In the genomic region with DNA sequence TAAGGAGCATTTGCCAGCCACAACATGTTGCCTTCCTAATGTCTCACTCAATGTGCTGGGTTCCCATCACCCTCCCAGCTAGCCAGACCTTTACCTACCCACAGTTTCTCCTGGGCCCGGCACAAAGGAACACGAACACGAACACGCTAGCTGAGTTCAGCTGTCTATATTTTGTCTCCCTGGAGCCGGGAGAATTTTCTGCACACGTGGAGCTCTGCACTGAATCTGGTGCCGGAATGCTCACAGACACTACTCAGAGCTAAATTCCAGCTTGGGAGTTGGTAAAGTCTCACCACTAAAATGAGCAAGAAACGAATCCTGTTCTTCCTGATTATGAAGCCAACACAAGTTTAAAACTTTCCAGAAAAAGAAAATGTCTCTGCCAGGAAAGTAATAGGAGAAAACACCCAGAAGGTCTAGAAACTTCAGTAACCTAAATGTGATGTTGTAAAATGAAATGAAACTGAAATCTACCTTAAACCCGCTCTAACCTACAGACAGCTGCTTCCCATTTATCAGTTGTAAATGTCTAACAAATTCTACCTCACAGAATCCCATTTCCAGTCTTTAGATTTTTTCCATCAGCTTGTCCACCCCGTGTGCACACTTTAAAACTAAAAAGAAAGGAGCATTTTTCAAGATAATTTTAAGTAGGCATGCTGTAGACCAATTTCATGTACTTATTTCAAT, we compare ENCODE assay signal across 11 mouse cellular contexts. TPM values are rescaled to one million over a fixed set of nuclear protein-coding genes. Genes with fewer than 3 reads are reported as not detected.
A peak's percentile ranks its signal among the peaks of the same experiment; 100 is the strongest.
DNase-seq lines count a peak whose midpoint lies in the region; ATAC-seq and TF ChIP-seq lines count a peak whose summit lies in the region.
"Had no signal": no experiment of that assay in that cellular context is flagged by ENCODE, and none has a peak within 500 bp of the region (broad histone marks: within the 10 kb centered on the region; RNA-seq: fewer than 3 reads in every experiment).

No protein-coding gene starts in this region.

- H3K27me3 ChIP-seq in forebrain, postnatal 0 days (ENCODE audit: insufficient read depth, low read length) = no peaks in the 10 kb centered on the region
- H3K27me3 ChIP-seq in forebrain, embryonic 14.5 days (replicated peaks; ENCODE audit: control insufficient read depth, insufficient read depth, low read length) = no peaks in the 10 kb centered on the region
- H3K27me3 ChIP-seq in kidney, embryonic 16.5 days (ENCODE audit: insufficient read depth, low read length) = no peaks in the 10 kb centered on the region
- H3K27me3 ChIP-seq in embryonic facial prominence, embryonic 11.5 days (ENCODE audit: control insufficient read depth, insufficient read depth, low read length) = no peaks in the 10 kb centered on the region
- no peaks in the 10 kb centered on the region for H3K27me3 ChIP-seq in intestine, embryonic 16.5 days (replicated peaks; ENCODE audit: control insufficient read depth, insufficient read depth, low read length)
- H3K27me3 ChIP-seq: liver, embryonic 15.5 days; neural tube, embryonic 13.5 days had no signal

- no peak overlapping the region for H3K4me3 ChIP-seq in forebrain, postnatal 0 days (ENCODE audit: low read depth, low read length)
- no peak overlapping the region for H3K4me3 ChIP-seq in forebrain, embryonic 14.5 days (ENCODE audit: low read depth, low read length)
- no peak overlapping the region for H3K4me3 ChIP-seq in kidney, embryonic 16.5 days (ENCODE audit: low read length)
- no peak overlapping the region for H3K4me3 ChIP-seq in embryonic facial prominence, embryonic 11.5 days (ENCODE audit: low read depth, low read length)
- no peak overlapping the region for H3K4me3 ChIP-seq in intestine, embryonic 16.5 days (ENCODE audit: low read length)
- H3K4me3 ChIP-seq: liver, embryonic 15.5 days; neural tube, embryonic 13.5 days had no signal

- H3K36me3 ChIP-seq in forebrain, postnatal 0 days (ENCODE audit: insufficient read depth) = no peaks in the 10 kb centered on the region
- H3K36me3 ChIP-seq in forebrain, embryonic 14.5 days (ENCODE audit: control insufficient read depth, insufficient read depth, low read length) = no peaks in the 10 kb centered on the region
- H3K36me3 ChIP-seq in kidney, embryonic 16.5 days (ENCODE audit: insufficient read depth, low read length) = no peaks in the 10 kb centered on the region; the same call in 1 of the 2 replicates
- no peaks in the 10 kb centered on the region for H3K36me3 ChIP-seq in embryonic facial prominence, embryonic 11.5 days (replicated peaks; ENCODE audit: control insufficient read depth, insufficient read depth, low read depth, low read length)
- H3K36me3 ChIP-seq in intestine, embryonic 16.5 days (ENCODE audit: control insufficient read depth, insufficient read depth, low read length) = no peaks in the 10 kb centered on the region
- H3K36me3 ChIP-seq: liver, embryonic 15.5 days; neural tube, embryonic 13.5 days had no signal

- no peak overlapping the region for H3K9ac ChIP-seq in forebrain, postnatal 0 days
- H3K9ac ChIP-seq in forebrain, embryonic 14.5 days (ENCODE audit: low read length) = no peak overlapping the region
- H3K9ac ChIP-seq in kidney, embryonic 16.5 days (replicated peaks; ENCODE audit: low read length) = no peak overlapping the region
- H3K9ac ChIP-seq in embryonic facial prominence, embryonic 11.5 days (replicated peaks; ENCODE audit: low read length) = no peak overlapping the region
- no peak overlapping the region for H3K9ac ChIP-seq in intestine, embryonic 16.5 days (ENCODE audit: low read depth, low read length)
- H3K9ac ChIP-seq: liver, embryonic 15.5 days; neural tube, embryonic 13.5 days had no signal

- no peak for TF ChIP-seq CTCF in forebrain, postnatal 0 days (IDR thresholded peaks at IDR 0.05; ENCODE audit: low read depth)

- H3K4me2 ChIP-seq in forebrain, postnatal 0 days (ENCODE audit: low read depth) = no peak overlapping the region
- no peak overlapping the region for H3K4me2 ChIP-seq in forebrain, embryonic 14.5 days (ENCODE audit: low read length)
- no peak overlapping the region for H3K4me2 ChIP-seq in kidney, embryonic 16.5 days (replicated peaks; ENCODE audit: low read depth, low read length)
- no peak overlapping the region for H3K4me2 ChIP-seq in embryonic facial prominence, embryonic 11.5 days (ENCODE audit: low read depth, low read length)
- H3K4me2 ChIP-seq in intestine, embryonic 16.5 days (ENCODE audit: low read depth, low read length) = no peak overlapping the region
- H3K4me2 ChIP-seq: liver, embryonic 15.5 days; neural tube, embryonic 13.5 days had no signal

- H3K9me3 ChIP-seq in forebrain, postnatal 0 days (ENCODE audit: low read length) = no peaks in the 10 kb centered on the region
- no peaks in the 10 kb centered on the region for H3K9me3 ChIP-seq in forebrain, embryonic 14.5 days (replicated peaks; ENCODE audit: control insufficient read depth, low read length)
- no peaks in the 10 kb centered on the region for H3K9me3 ChIP-seq in kidney, embryonic 16.5 days (ENCODE audit: low read length)
- H3K9me3 ChIP-seq in embryonic facial prominence, embryonic 11.5 days (replicated peaks; ENCODE audit: control insufficient read depth, low read length) = no peaks in the 10 kb centered on the region
- no peaks in the 10 kb centered on the region for H3K9me3 ChIP-seq in intestine, embryonic 16.5 days (ENCODE audit: control insufficient read depth, low read length)
- H3K9me3 ChIP-seq: liver, embryonic 15.5 days; neural tube, embryonic 13.5 days had no signal

- no peaks in the 10 kb centered on the region for H3K4me1 ChIP-seq in forebrain, postnatal 0 days (ENCODE audit: insufficient read depth)
- no peaks in the 10 kb centered on the region for H3K4me1 ChIP-seq in forebrain, embryonic 14.5 days (ENCODE audit: control insufficient read depth, insufficient read depth, low read length)
- no peaks in the 10 kb centered on the region for H3K4me1 ChIP-seq in kidney, embryonic 16.5 days (ENCODE audit: insufficient read depth, low read length)
- no peaks in the 10 kb centered on the region for H3K4me1 ChIP-seq in embryonic facial prominence, embryonic 11.5 days (ENCODE audit: control insufficient read depth, insufficient read depth, low read length)
- peaks cover 5% of the 10 kb centered on the region; the same call in 1 of the 2 replicates for H3K4me1 ChIP-seq in intestine, embryonic 16.5 days (ENCODE audit: control insufficient read depth, insufficient read depth, low read length)
- H3K4me1 ChIP-seq: liver, embryonic 15.5 days; neural tube, embryonic 13.5 days had no signal

- WGBS in forebrain, postnatal 0 days = 80% methylated on average over 10 of the region's 10 CpGs
- 90% methylated on average over 10 of the region's 10 CpGs for WGBS in forebrain, embryonic 14.5 days
- WGBS in kidney, embryonic 16.5 days = 67% methylated on average over 10 of the region's 10 CpGs
- WGBS in embryonic facial prominence, embryonic 11.5 days = 38% methylated on average over 10 of the region's 10 CpGs
- 57% methylated on average over 10 of the region's 10 CpGs for WGBS in intestine, embryonic 16.5 days

- ATAC-seq in forebrain, postnatal 0 days = 0 out of 2 replicates have a peak, but pooled peaks have one; percentile 36
- no peak for ATAC-seq in forebrain, embryonic 14.5 days
- no peak for ATAC-seq in kidney, embryonic 16.5 days (ENCODE audit: low FRiP score, low TSS enrichment)
- no peak for ATAC-seq in embryonic facial prominence, embryonic 11.5 days (replicated peaks; ENCODE audit: insufficient number of reproducible peaks, low FRiP score, low TSS enrichment, low read depth)
- ATAC-seq in intestine, embryonic 16.5 days = no peak
- no peak for ATAC-seq in monocyte, adult 5-6 weeks (replicated peaks; ENCODE audit: insufficient number of reproducible peaks, low FRiP score, low TSS enrichment, poor library complexity, severe bottlenecking)

- DNase-seq in forebrain, postnatal 0 days = peak; percentile 9
- no peak for DNase-seq in forebrain, embryonic 14.5 days (ENCODE audit: low spot score)
- no peak for DNase-seq in kidney, postnatal 14 days
- peak; percentile 47 for DNase-seq in embryonic facial prominence, embryonic 11.5 days (ENCODE audit: low spot score)
- DNase-seq in right cerebral cortex, postnatal 14 days = peak; percentile 12
- DNase-seq: cerebellum, adult 11 months had no signal

- H3K27ac ChIP-seq in forebrain, postnatal 0 days (ENCODE audit: low read depth, low read length) = no peak overlapping the region
- H3K27ac ChIP-seq in forebrain, embryonic 14.5 days (ENCODE audit: low read depth, low read length) = no peak overlapping the region
- peak overlapping the region; percentile 6; the same call in 1 of the 2 replicates for H3K27ac ChIP-seq in kidney, embryonic 16.5 days (ENCODE audit: low read length)
- H3K27ac ChIP-seq in embryonic facial prominence, embryonic 11.5 days (replicated peaks; ENCODE audit: low read depth, low read length) = peak overlapping the region; percentile 70
- no peak overlapping the region; the same call in 1 of the 2 replicates for H3K27ac ChIP-seq in intestine, embryonic 16.5 days (ENCODE audit: low read length)
- H3K27ac ChIP-seq: liver, embryonic 15.5 days; neural tube, embryonic 13.5 days had no signal

RNA-seq across cellular contexts. Expression of a gene that starts 20.8 kb away (rescaled TPM):
- 14.1 and 19.5 TPM in 2 replicates for total RNA-seq in forebrain, postnatal 0 days (2014; rRNA removed)
- 4.8 and 5.6 TPM in 2 replicates for polyA plus RNA-seq in forebrain, postnatal 0 days (2015; fragmentation: Nextera tagmentation; extraction: Ambion mirVana)
- 6.2 and 7.6 TPM in 2 replicates for polyA plus RNA-seq in forebrain, embryonic 14.5 days (2014; fragmentation: Nextera tagmentation; extraction: Ambion mirVana)
- 24.7 and 25.4 TPM in 2 replicates for polyA plus RNA-seq in kidney, embryonic 16.5 days (2015; fragmentation: Nextera tagmentation; extraction: Ambion mirVana)
- 45.1 and 47.2 TPM in 2 replicates for polyA plus RNA-seq in embryonic facial prominence, embryonic 11.5 days (2014; fragmentation: Nextera tagmentation; extraction: Ambion mirVana)
- polyA plus RNA-seq in intestine, embryonic 16.5 days (2015; fragmentation: Nextera tagmentation; extraction: Ambion mirVana) = 13.6 and 14.8 TPM in 2 replicates
- total RNA-seq in monocyte, adult 5-6 weeks (2017) = 52.8 to 55.4 TPM (median 53.9 TPM) in 3 replicates

RNA-seq across cellular contexts. Expression of a gene that starts 58.9 kb away (rescaled TPM):
- total RNA-seq in forebrain, postnatal 0 days (2014; rRNA removed) = 0.29 TPM in 1 of 2 replicates, not detected in the other
- polyA plus RNA-seq in forebrain, postnatal 0 days (2015; fragmentation: Nextera tagmentation; extraction: Ambion mirVana) = 0.69 and 0.84 TPM in 2 replicates
- polyA plus RNA-seq in forebrain, embryonic 14.5 days (2014; fragmentation: Nextera tagmentation; extraction: Ambion mirVana) = 0.27 TPM in 1 of 2 replicates, not detected in the other
- polyA plus RNA-seq in kidney, embryonic 16.5 days (2015; fragmentation: Nextera tagmentation; extraction: Ambion mirVana) = 0.57 and 0.96 TPM in 2 replicates
- polyA plus RNA-seq in embryonic facial prominence, embryonic 11.5 days (2014; fragmentation: Nextera tagmentation; extraction: Ambion mirVana) = 0.95 and 1.0 TPM in 2 replicates
- 1.4 and 1.7 TPM in 2 replicates for polyA plus RNA-seq in intestine, embryonic 16.5 days (2015; fragmentation: Nextera tagmentation; extraction: Ambion mirVana)
- 23.3 to 41.0 TPM (median 24.7 TPM) in 3 replicates for total RNA-seq in monocyte, adult 5-6 weeks (2017)

Comparison
In these comparisons a context has a peak if more than half of its experiments do, and no peak if none do; other contexts are left out.
1. DNase-seq: peak in forebrain, postnatal 0 days (single experiment), embryonic facial prominence, embryonic 11.5 days (single experiment) and right cerebral cortex, postnatal 14 days (single experiment); none in forebrain, embryonic 14.5 days (single experiment) and kidney, postnatal 14 days (single experiment).
2. H3K27ac ChIP-seq: peak in kidney, embryonic 16.5 days (single experiment) and embryonic facial prominence, embryonic 11.5 days (single experiment); none in forebrain, postnatal 0 days (single experiment), forebrain, embryonic 14.5 days (single experiment) and intestine, embryonic 16.5 days (single experiment).